Mouse (Mus musculus) liver, embryonic 14.5 days (tissue): ENCODE measurements around the gene Cnih2.

Experiments
- CTCF ChIP-seq: IDR thresholded peaks from 2 replicates; pipeline ENCODE4 v1.5.1; 2016; ENCODE audit warnings: antibody characterized with exemption, low read depth, control low read depth
- EP300 ChIP-seq: IDR thresholded peaks from 2 replicates; pipeline ENCODE4 v1.6.1; 2016; ENCODE audit warnings: antibody characterized with exemption, low read depth

DNA sequence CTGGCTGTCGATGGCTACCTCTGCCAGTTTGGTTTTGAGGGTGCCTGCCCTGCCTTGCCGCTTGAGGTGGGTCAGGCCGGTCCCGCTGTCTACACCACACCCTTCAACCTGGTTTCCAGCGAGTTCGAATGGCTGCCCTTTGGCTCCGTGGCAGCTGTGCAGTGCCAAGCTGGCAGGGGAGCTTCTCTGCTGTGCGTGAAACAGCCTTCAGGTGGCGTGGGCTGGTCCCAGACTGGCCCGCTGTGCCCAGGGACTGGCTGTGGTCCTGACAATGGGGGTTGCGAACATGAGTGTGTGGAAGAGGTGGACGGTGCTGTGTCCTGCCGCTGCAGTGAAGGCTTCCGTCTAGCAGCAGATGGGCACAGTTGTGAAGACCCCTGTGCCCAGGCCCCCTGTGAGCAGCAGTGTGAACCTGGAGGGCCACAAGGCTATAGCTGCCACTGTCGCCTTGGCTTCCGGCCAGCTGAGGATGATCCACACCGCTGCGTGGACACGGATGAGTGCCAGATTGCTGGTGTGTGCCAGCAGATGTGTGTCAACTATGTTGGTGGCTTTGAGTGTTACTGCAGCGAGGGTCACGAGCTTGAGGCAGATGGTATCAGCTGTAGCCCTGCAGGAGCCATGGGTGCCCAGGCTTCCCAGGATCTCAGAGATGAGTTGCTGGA, 29.6 kb downstream of the Cnih2 start:
- no peak for TF ChIP-seq EP300
- peak; percentile 27; the same call in 1 of the 2 replicates for TF ChIP-seq CTCF
